Mouse (Mus musculus): Measurements from ENCODE around the gene Saa1. TPM values are rescaled to one million over a fixed set of nuclear protein-coding genes. Genes with fewer than 3 reads are reported as not detected.
"Not testable (repeated sequence)": the region's sequence is repeated elsewhere in the genome, so short reads cannot be mapped to it uniquely, and the experiment has no call there.

Saa1 gene
- not detected in 2 replicates for polyA plus RNA-seq (2015; fragmentation: Nextera tagmentation; extraction: Ambion mirVana)

DNA sequence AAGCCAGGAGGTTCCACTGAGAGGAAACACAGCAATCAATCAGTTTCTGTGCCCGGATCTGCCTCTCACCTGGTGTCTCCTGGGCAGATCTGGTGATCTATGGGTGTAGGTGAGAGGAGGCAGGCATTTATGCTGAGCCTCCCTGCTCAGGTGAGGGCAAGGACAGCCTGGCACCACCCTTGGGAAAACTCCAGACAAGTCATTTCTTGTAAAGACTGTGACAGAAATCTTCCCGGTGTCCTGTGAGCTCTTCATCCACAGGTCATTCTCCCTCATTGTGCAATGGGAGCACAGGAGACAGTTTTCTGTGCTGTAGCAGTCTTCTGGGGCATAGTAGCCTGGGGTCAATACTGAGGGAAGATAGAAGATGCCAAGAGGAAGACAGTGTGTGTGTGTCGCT lies at the start of gene Saa1:
Saa1 (minus strand) TSS at position 101 of the 400 bp plus-strand sequence.
- H3K9ac ChIP-seq; H3K27me3 ChIP-seq; ATAC-seq (ENCODE audit: insufficient read depth); H3K4me1 ChIP-seq (replicated peaks); H3K9me3 ChIP-seq (replicated peaks); H3K4me2 ChIP-seq; H3K27ac ChIP-seq (replicated peaks); H3K4me3 ChIP-seq (replicated peaks); H3K36me3 ChIP-seq (replicated peaks): not testable (repeated sequence)
- WGBS (ENCODE audit: insufficient replicate concordance), result 68% methylated on average over 3 of the region's 3 CpGs

DNA sequence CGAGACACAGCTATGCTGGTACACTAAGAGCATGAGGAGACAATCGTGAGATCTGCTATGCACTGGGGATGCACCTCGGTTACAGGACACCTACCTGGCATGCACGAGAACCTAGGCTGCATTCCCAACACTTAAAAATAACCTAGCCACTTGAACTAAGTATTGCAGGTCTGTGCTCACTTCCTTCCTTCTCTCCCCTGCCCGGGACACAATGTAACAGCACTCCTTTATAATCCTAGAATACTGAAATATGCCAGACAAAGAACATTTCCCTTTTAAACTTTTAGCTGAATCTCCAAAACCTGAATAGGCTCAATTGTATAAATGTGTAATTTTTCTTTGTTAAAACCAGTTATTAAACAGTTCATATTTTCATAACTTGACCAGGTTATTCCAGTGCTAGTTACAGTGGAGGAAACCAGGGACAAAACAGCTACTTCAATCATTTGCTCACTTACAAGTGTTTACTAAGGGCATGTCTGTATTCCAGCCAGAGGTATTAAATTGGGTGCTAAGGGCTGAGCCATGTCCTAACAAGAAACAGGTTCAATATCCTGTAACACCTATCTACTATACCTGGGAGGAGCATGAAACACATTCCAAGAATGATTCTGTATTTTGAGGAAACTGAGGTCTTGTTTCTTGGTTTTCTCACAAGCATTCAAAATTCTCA lies 46.5 kb upstream of the Saa1 start:
- Histone ChIP-seq H3K27me3 (no peaks in the 10 kb centered on the region), H3K9me3 (replicated peaks) (no peaks in the 10 kb centered on the region), H3K27ac (replicated peaks) (no peak overlapping the region), H3K9ac (no peak overlapping the region), H3K4me3 (replicated peaks) (no peak overlapping the region), H3K4me2 (no peak overlapping the region), H3K36me3 (replicated peaks) (peaks cover 38% of the 10 kb centered on the region), H3K4me1 (replicated peaks) (peaks cover 6% of the 10 kb centered on the region; the same call in 1 of the 2 replicates)
- no peak for ATAC-seq (ENCODE audit: insufficient read depth)
- WGBS (ENCODE audit: insufficient replicate concordance), result 69% methylated on average over 5 of the region's 5 CpGs

DNA sequence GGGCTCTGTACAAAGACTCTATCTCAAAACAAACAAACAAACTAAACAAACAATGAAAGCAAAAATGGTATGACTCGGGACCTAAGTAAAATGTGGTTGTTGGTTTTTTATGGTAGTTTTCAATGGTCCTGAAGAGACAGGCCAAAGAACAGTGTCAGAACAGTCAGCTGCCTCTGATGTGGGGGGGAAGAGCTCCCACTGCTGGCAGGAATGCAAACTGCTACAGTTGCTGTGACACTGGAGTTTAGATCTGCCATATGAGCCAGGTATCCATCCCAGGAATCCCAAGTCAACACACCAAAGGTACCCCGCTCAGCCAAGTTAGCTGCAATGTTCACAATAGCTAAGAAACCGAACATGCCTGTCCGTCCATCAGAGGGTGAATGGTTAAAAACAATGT lies 27.9 kb upstream of the Saa1 start:
- no peak overlapping the region for H3K27ac ChIP-seq (replicated peaks)
- H3K4me2 ChIP-seq, result no peak overlapping the region
- no peak overlapping the region for H3K4me3 ChIP-seq (replicated peaks)
- H3K27me3 ChIP-seq, result no peaks in the 10 kb centered on the region
- WGBS (ENCODE audit: insufficient replicate concordance), result 47% methylated on average over 4 of the region's 4 CpGs
- no peak; the same call in 1 of the 2 replicates for ATAC-seq (ENCODE audit: insufficient read depth)
- H3K9me3 ChIP-seq (replicated peaks), result no peaks in the 10 kb centered on the region
- H3K9ac ChIP-seq, result no peak overlapping the region
- peaks cover 72% of the 10 kb centered on the region for H3K36me3 ChIP-seq (replicated peaks)
- H3K4me1 ChIP-seq (replicated peaks), result no peaks in the 10 kb centered on the region

DNA sequence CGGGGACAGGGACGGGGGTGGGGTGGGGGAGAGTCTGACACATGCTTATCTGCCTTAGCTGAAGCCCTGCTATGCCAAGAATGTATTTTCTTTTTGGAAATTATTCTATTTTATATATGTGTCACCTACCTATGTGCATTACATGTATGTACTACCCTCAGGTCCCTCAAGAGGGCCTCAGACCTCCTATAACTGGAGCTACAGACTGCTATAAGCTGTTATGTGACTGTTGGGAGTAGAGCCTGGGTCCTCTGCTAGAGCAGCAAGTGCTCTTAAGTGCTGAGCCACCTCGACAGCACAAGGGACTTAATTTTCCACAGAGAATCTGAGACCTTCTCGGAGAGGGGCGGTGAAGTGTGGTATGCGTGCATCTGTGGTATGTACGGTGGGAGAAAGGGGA lies 25.7 kb upstream of the Saa1 start:
- peaks cover 65% of the 10 kb centered on the region for H3K36me3 ChIP-seq (replicated peaks)
- H3K4me2 ChIP-seq, result no peak overlapping the region
- no peak for ATAC-seq (ENCODE audit: insufficient read depth)
- 77% methylated on average over 7 of the region's 7 CpGs for WGBS (ENCODE audit: insufficient replicate concordance)
- no peaks in the 10 kb centered on the region for H3K9me3 ChIP-seq (replicated peaks)
- no peak overlapping the region for H3K27ac ChIP-seq (replicated peaks)
- no peak overlapping the region for H3K4me3 ChIP-seq (replicated peaks)
- no peaks in the 10 kb centered on the region for H3K4me1 ChIP-seq (replicated peaks)
- H3K9ac ChIP-seq, result no peak overlapping the region
- no peaks in the 10 kb centered on the region for H3K27me3 ChIP-seq

DNA sequence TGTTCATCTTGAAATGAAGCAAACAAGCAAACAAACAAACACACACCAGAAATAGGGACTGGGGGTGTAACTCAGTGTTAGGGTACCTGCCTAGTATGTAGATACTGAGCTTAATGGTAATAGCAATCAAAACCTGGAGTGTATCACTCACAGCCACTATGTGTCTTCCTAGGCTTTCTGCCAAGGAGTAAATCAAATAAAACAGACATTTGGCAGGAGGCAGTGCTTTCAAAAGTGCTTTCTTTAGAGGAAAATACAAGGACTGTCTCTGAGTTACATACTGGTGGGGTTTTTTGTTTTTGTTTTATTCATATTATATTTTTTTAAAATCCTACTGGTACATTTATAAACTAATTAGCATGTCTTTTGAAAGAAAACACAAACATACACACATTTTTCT lies 24.6 kb upstream of the Saa1 start:
- Histone ChIP-seq H3K36me3 (replicated peaks) (peaks cover 66% of the 10 kb centered on the region), H3K4me2 (no peak overlapping the region), H3K4me3 (replicated peaks) (no peak overlapping the region), H3K9ac (no peak overlapping the region), H3K27me3 (no peaks in the 10 kb centered on the region), H3K9me3 (replicated peaks) (no peaks in the 10 kb centered on the region), H3K4me1 (replicated peaks) (no peaks in the 10 kb centered on the region), H3K27ac (replicated peaks) (no peak overlapping the region)
- ATAC-seq (ENCODE audit: insufficient read depth), result no peak

DNA sequence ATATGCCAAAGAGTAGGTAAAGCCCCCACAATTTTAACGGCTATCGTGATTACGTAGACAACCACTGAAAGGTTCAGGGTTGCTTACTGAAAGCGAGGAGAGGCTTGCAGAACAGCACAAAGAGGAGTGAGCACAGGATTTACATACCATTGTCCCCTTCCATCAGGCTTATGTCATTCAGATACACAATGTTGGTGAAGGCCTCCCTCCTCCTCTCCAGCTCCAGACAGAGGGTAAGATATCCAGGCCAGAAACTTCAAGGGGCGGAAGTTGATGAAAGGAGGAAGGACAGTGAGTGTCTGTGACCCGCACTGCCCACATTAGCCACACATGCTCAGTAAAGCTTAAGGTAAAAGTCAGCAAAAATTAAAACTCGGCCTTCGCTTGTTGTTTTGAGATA lies 21.9 kb upstream of the Saa1 start:
- Histone ChIP-seq H3K36me3 (replicated peaks) (peaks cover 65% of the 10 kb centered on the region), H3K27ac (replicated peaks) (no peak overlapping the region), H3K9me3 (replicated peaks) (no peaks in the 10 kb centered on the region), H3K9ac (no peak overlapping the region), H3K4me1 (replicated peaks) (peaks cover 4% of the 10 kb centered on the region; the same call in 1 of the 2 replicates), H3K27me3 (no peaks in the 10 kb centered on the region), H3K4me2 (no peak overlapping the region), H3K4me3 (replicated peaks) (no peak overlapping the region)
- 80% methylated on average over 8 of the region's 8 CpGs for WGBS (ENCODE audit: insufficient replicate concordance)
- ATAC-seq (ENCODE audit: insufficient read depth), result no peak

DNA sequence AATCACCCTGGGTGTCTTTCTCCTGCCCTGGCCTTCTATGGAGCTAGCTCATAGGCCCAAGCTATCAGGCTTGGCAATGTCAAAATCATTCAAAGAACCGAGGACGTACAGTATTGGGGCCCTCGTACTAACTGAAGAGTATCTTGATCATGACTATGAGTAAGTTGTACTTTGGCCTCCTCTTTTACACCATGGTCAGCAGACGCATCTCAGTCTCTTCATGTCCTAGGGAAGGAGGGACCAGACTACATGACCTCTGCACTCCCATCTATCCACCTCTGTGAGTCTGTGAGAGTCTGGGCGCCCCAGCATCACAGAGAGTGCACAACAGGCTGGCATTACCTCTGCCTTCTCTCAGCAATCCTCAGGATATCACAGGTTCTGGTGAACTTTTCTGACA lies 19.8 kb upstream of the Saa1 start:
- Histone ChIP-seq H3K27me3 (no peaks in the 10 kb centered on the region), H3K9me3 (replicated peaks) (no peaks in the 10 kb centered on the region), H3K4me3 (replicated peaks) (no peak overlapping the region), H3K4me2 (no peak overlapping the region), H3K27ac (replicated peaks) (no peak overlapping the region), H3K4me1 (replicated peaks) (peaks cover 4% of the 10 kb centered on the region; the same call in 1 of the 2 replicates), H3K9ac (no peak overlapping the region), H3K36me3 (replicated peaks) (peaks cover 44% of the 10 kb centered on the region)
- WGBS (ENCODE audit: insufficient replicate concordance), result 78% methylated on average over 5 of the region's 5 CpGs
- no peak for ATAC-seq (ENCODE audit: insufficient read depth)

DNA sequence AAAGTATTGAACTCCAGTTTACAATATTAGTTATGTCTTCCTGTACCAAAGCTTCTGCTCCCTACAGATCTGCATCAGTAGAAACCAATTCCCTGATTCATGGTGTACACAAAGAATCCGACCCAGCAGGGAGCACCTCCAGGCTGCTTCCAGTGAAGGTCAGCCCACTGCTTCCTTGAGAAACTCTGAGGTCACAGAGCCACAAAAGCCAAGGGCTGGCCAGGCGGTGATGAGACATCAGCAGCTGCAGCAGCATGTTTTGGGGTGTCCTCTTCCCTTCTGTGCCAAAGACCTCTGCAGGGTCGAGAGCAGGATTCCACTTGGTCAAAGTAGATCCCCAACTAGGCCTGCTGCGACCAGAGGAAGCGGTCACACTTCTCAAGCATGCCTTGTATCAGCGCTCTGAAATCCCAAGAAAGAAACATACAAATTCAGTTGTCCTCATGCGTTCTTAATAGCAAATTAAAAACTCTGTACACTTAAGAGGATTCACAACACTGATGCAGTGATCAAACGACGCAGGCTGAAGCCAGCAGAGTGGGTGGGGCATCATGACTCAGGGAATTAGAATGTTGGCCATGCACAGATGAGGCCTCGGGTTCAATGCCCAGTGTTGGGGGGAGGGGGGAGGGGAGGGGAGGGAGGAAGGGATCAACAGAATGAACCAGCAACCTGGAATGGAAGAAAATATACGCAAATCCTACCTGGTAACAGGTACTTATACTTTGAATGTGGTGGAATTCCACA lies 18.4 kb upstream of the Saa1 start:
- WGBS (ENCODE audit: insufficient replicate concordance), result 63% methylated on average over 11 of the region's 11 CpGs

DNA sequence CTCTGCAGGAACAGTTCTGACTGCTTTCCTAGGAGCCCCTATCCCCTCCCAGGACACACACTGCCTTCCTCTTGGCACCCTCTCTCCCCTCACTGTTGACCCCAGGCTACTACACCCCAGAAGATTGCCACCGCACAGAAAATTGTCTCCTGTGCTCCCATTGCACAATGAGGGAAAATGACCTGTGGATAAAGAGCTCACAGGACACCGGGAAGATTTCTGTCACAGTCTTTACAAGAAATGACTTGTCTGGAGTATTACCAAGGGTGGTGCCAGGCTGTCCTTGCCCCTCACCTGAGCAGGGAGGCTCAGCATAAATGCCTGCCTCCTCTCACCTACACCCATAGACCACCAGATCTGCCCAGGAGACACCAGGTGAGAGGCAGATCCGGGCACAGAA lies 8.7 kb upstream of the Saa1 start, which contains the start of gene Saa2:
Saa2 (plus strand) TSS at position 301 of the 400 bp plus-strand sequence.
- no peaks in the 10 kb centered on the region for H3K36me3 ChIP-seq (replicated peaks)
- H3K4me3 ChIP-seq (replicated peaks), result no peak within 1 kb of the TSS
- H3K4me1 ChIP-seq (replicated peaks), result no peaks in the 10 kb centered on the region
- no peaks in the 10 kb centered on the region for H3K9me3 ChIP-seq (replicated peaks)
- no peaks in the 10 kb centered on the region for H3K27me3 ChIP-seq
- ATAC-seq (ENCODE audit: insufficient read depth), result no peak
- no peak within 1 kb of the TSS for H3K27ac ChIP-seq (replicated peaks)
- H3K4me2 ChIP-seq, result no peak within 1 kb of the TSS
- 65% methylated on average over 3 of the region's 3 CpGs for WGBS (ENCODE audit: insufficient replicate concordance)
- H3K9ac ChIP-seq, result no peak within 1 kb of the TSS

More for the DNA sequence above, 18.4 kb upstream of the Saa1 start:
- Histone ChIP-seq H3K4me1 (replicated peaks) (peaks cover 4% of the 10 kb centered on the region; the same call in 1 of the 2 replicates), H3K4me2 (no peak overlapping the region), H3K4me3 (replicated peaks) (no peak overlapping the region), H3K9ac (no peak overlapping the region), H3K36me3 (replicated peaks) (peaks cover 40% of the 10 kb centered on the region), H3K27ac (replicated peaks) (no peak overlapping the region), H3K27me3 (no peaks in the 10 kb centered on the region), H3K9me3 (replicated peaks) (no peaks in the 10 kb centered on the region)
- no peak for ATAC-seq (ENCODE audit: insufficient read depth)

DNA sequence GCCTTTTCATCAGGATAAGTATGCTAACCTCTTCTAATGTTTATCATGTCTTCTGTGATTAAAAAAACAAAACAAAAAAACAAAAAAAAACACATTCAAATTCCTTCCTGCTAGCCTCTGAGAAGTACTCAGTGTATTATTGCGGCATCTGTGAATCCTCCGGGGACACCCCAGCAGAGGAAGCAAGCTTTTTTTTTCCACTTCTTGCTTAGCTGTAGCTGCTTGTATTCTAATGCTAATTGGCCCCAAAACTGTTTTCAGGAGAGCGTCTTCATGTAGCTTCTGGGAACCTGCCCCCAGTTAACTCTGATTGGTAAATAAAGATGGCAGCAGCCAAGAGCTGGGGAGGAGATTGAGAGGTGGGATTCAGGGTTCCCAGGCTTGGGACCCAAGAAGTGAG lies 5.7 kb upstream of the Saa1 start:
- Histone ChIP-seq H3K9ac (no peak overlapping the region), H3K36me3 (replicated peaks) (no peaks in the 10 kb centered on the region), H3K4me2 (no peak overlapping the region), H3K4me3 (replicated peaks) (no peak overlapping the region), H3K9me3 (replicated peaks) (no peaks in the 10 kb centered on the region), H3K27ac (replicated peaks) (no peak overlapping the region), H3K4me1 (replicated peaks) (no peaks in the 10 kb centered on the region), H3K27me3 (no peaks in the 10 kb centered on the region)
- 63% methylated on average over 3 of the region's 3 CpGs for WGBS (ENCODE audit: insufficient replicate concordance)
- no peak for ATAC-seq (ENCODE audit: insufficient read depth)

DNA sequence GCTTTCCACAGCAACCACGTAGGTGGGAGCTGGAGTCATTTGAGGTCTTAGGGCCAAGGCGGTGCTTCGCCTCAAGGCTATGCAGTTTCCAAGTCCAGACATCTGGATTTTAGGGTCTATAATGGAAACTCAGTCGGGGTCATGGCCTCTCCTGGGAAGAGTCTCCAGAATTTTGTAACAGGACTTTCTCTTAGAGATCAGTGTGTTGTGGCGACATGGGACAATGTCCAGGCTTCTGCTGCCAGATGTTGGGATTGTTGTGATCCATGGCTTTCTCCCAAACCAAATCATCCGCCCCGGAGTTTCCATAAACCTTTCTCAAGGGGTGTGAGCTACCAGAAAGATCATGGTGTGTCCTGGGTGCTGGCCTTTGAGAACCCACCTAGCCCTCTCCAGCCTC lies 3.6 kb upstream of the Saa1 start:
- Histone ChIP-seq H3K27ac (replicated peaks) (no peak overlapping the region), H3K9ac (no peak overlapping the region), H3K36me3 (replicated peaks) (no peaks in the 10 kb centered on the region), H3K9me3 (replicated peaks) (no peaks in the 10 kb centered on the region), H3K4me3 (replicated peaks) (no peak overlapping the region), H3K27me3 (no peaks in the 10 kb centered on the region), H3K4me1 (replicated peaks) (no peaks in the 10 kb centered on the region), H3K4me2 (no peak overlapping the region)
- 68% methylated on average over 7 of the region's 7 CpGs for WGBS (ENCODE audit: insufficient replicate concordance)
- ATAC-seq (ENCODE audit: insufficient read depth), result no peak

All from liver, embryonic 15.5 days (tissue).